Mouse (Mus musculus) hindbrain, embryonic 11.5 days (tissue): ENCODE results near the gene Hyal2. TPM values are rescaled to one million over a fixed set of nuclear protein-coding genes. Genes with fewer than 3 reads are reported as not detected.

Source experiments
- polyA plus RNA-seq: library from polyadenylated mRNA; unstranded; fragments of >200 nt; fragmentation: Nextera tagmentation; extraction: Ambion mirVana; gene quantifications from 2 replicates; pipeline ENCODE4 v1.2.1, GENCODE M21; 2014

The Hyal2 gene
- polyA plus RNA-seq, 1 experiment from 2014 or later, result 123 TPM

Other genes with a start within 250 kb of the Hyal2 start
- 9.7 and 10.8 TPM in 2 replicates for gene Hemk1, start 229.6 kb upstream of the Hyal2 start, polyA plus RNA-seq
- 1.6 and 1.9 TPM in 2 replicates for gene 6430571L13Rik, start 227.3 kb upstream of the Hyal2 start, polyA plus RNA-seq
- gene Cacna2d2, start 168.3 kb upstream of the Hyal2 start, polyA plus RNA-seq, result 2.0 and 4.2 TPM in 2 replicates
- gene Tmem115, start 34.0 kb upstream of the Hyal2 start, polyA plus RNA-seq, result 38.8 and 46.5 TPM in 2 replicates
- 19.6 and 21.2 TPM in 2 replicates for gene Cyb561d2, start 25.8 kb upstream of the Hyal2 start, polyA plus RNA-seq
- 46.2 and 46.5 TPM in 2 replicates for gene Nprl2, start 25.7 kb upstream of the Hyal2 start, polyA plus RNA-seq
- gene Zmynd10, start 20.6 kb upstream of the Hyal2 start, polyA plus RNA-seq, result 3.7 and 5.0 TPM in 2 replicates
- 39.7 and 41.2 TPM in 2 replicates for gene Rassf1, start 16.4 kb upstream of the Hyal2 start, polyA plus RNA-seq
- gene Tusc2, start 4.7 kb upstream of the Hyal2 start, polyA plus RNA-seq, result 88.2 and 92.4 TPM in 2 replicates
- gene Hyal1, start 9.0 kb downstream of the Hyal2 start, polyA plus RNA-seq, result 3.6 and 4.4 TPM in 2 replicates
- gene Naa80, start 10.9 kb downstream of the Hyal2 start, polyA plus RNA-seq, result 10.5 and 11.3 TPM in 2 replicates
- 0.18 and 0.39 TPM in 2 replicates for gene Hyal3, start 12.9 kb downstream of the Hyal2 start, polyA plus RNA-seq
- gene Ifrd2, start 19.7 kb downstream of the Hyal2 start, polyA plus RNA-seq, result 26.9 and 27.7 TPM in 2 replicates
- 1.4 and 1.6 TPM in 2 replicates for gene Sema3b, start 41.3 kb downstream of the Hyal2 start, polyA plus RNA-seq
- gene Gnai2, start 67.4 kb downstream of the Hyal2 start, polyA plus RNA-seq, result 529 and 534 TPM in 2 replicates
- 8.0 and 9.8 TPM in 2 replicates for gene Slc38a3, start 101.6 kb downstream of the Hyal2 start, polyA plus RNA-seq
- 0.84 and 1.2 TPM in 2 replicates for gene Gnat1, start 111.8 kb downstream of the Hyal2 start, polyA plus RNA-seq
- 10.7 and 12.0 TPM in 2 replicates for gene Sema3f, start 142.5 kb downstream of the Hyal2 start, polyA plus RNA-seq
- gene Rbm5, start 203.1 kb downstream of the Hyal2 start, polyA plus RNA-seq, result 198 and 241 TPM in 2 replicates